Mouse (Mus musculus) hindbrain, postnatal 0 days (tissue): ENCODE results near the gene Pdcd5. TPM values are rescaled to one million over a fixed set of nuclear protein-coding genes. Genes with fewer than 3 reads are reported as not detected.

Experiments used
- ATAC-seq: fragments of 200-750 bp; cut with Nextera tagmentation; 2 replicates; pipeline ENCODE4 v1.8.0; 2017; ENCODE audit warnings: mild to moderate bottlenecking, moderate TSS enrichment, moderate library complexity
- DNase-seq: peaks from one replicate; pipeline ENCODE4 v3.0.0-alpha.2; 2015; ENCODE audit warnings: low spot score
- H3K27ac ChIP-seq: fragments of 300-500 bp; sonication (generic); 2 replicates; pipeline ENCODE4 v1.5.1; 2014; ENCODE audit warnings: mild to moderate bottlenecking
- H3K27me3 ChIP-seq: fragments of 300-500 bp; sonication (generic); 2 replicates; pipeline ENCODE4 v1.6.1; 2014; ENCODE audit warnings: low read length, mixed read lengths; ENCODE audit not compliant: insufficient read depth
- H3K36me3 ChIP-seq: fragments of 300-500 bp; sonication (generic); 2 replicates; pipeline ENCODE4 v1.6.1; 2014; ENCODE audit warnings: low read length, mixed read lengths; ENCODE audit not compliant: insufficient read depth
- H3K4me1 ChIP-seq: fragments of 300-500 bp; sonication (generic); 2 replicates; pipeline ENCODE4 v1.6.1; 2014; ENCODE audit warnings: antibody characterized with exemption, low read length, mixed read lengths; ENCODE audit not compliant: insufficient read depth
- H3K4me2 ChIP-seq: fragments of 300-500 bp; sonication (generic); 2 replicates; pipeline ENCODE4 v1.6.1; 2014; ENCODE audit warnings: low read depth, mild to moderate bottlenecking, low read length, moderate library complexity, mixed read lengths
- H3K4me3 ChIP-seq: fragments of 300-500 bp; sonication (generic); 2 replicates; pipeline ENCODE4 v1.5.1; 2014; ENCODE audit warnings: low read length
- H3K9ac ChIP-seq: fragments of 300-500 bp; sonication (generic); replicated peaks from 2 replicates; pipeline ENCODE4 v1.6.1; 2014; ENCODE audit warnings: mild to moderate bottlenecking, low read length, moderate library complexity, mixed read lengths
- H3K9me3 ChIP-seq: fragments of 300-500 bp; sonication (generic); 2 replicates; pipeline ENCODE4 v1.6.1; 2016; ENCODE audit warnings: low read length, mixed read lengths
- CTCF ChIP-seq: IDR thresholded peaks from 2 replicates; pipeline ENCODE4 v1.5.1; 2016; ENCODE audit warnings: antibody characterized with exemption, control low read depth, low read depth
- WGBS: fragments of 180-500 bp; shearing (Covaris S2); extraction: QIAGEN DNeasy Blood & Tissue Kit; methylation state at CpG from one replicate; pipeline ENCODE4 v1.1.7; 2014; 5-methylcytosine and 5-hydroxymethylcytosine counted together
- polyA plus RNA-seq: library from polyadenylated mRNA; unstranded; fragments of >200 nt; fragmentation: Nextera tagmentation; extraction: Ambion mirVana; gene quantifications from 2 replicates; pipeline ENCODE4 v1.2.1, GENCODE M21; 2015
- total RNA-seq: library from RNA; depleted of rRNA; stranded (reverse); fragments of >200 nt; gene quantifications from 2 replicates; pipeline ENCODE4 v1.2.3, GENCODE M21; 2014

The Pdcd5 gene
- total and polyA plus RNA-seq, 2 experiments from 2014 or later: 35.4 to 250 TPM

DNA sequence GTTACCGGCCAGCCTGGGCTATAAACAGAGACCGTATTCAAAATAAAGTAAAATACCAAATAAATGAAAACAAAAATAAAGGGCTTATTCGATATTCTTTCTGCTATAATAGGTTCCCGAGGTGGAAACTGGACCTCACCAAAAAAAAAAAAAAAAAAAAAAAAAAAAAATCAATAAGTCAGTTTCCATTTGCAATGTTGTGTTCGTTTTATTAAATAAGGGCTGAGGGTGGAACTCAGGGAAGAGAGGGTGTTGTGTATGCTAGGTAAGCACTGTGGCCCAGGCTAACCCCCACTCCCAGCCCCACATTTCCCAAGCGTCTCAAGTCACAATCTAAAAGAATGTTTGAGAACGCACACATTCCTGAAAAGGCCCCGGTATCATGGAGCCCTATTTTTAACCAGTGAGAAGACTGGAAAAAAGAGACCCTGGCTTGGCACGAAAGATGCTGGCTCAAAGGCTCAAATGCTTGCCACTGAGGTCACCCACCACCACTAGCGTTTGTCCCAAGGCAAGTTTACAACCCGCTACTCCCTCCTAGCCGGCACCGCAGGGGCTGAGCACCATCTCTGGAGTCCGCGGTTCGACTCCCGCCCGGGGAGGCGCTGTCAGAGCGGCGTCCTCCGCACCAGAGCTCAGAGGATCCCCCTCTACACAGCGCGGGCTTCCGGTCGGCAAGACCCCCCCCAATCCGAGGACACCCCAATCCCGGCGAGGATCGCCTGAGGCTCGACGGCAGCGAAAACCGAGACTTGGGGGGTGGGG is 822 bp downstream of the Pdcd5 start:
- Histone ChIP-seq H3K4me2 (peak overlapping the region; percentile 70), H3K36me3 (peaks cover 16% of the 10 kb centered on the region; the same call in 1 of the 2 replicates), H3K27ac (peak overlapping the region; percentile 84), H3K27me3 (no peaks in the 10 kb centered on the region), H3K9ac (peak overlapping the region; percentile 79), H3K4me3 (peak overlapping the region; percentile 77), H3K4me1 (no peaks in the 10 kb centered on the region), H3K9me3 (no peaks in the 10 kb centered on the region)
- DNase-seq (peak; percentile 28), ATAC-seq (peak; percentile 34)
- 10% methylated on average over 34 of the region's 34 CpGs for WGBS
- TF ChIP-seq CTCF: no peak

DNA sequence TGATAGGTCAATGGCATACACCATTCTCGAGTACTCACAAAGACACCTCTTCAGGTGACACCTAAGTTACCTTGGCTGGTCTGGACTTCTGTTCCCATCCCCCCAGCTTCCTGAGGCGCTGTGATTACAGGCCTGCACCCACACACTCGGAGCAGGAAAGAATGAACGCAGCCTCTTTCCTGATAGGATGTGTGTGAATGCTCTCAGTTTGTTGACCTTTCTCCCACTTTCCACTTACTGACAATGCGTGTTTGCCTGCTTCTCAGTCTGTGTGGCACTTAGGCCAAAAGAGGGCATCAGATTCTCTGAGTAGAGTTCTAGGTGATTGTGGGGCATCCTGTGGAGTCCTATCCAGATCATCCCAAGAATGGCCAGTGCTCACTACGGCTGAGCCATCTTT is 7.2 kb downstream of the Pdcd5 start:
- Histone ChIP-seq H3K36me3 (peaks cover 46% of the 10 kb centered on the region; the same call in 1 of the 2 replicates), H3K4me3 (no peak overlapping the region), H3K9me3 (no peaks in the 10 kb centered on the region), H3K27me3 (no peaks in the 10 kb centered on the region), H3K4me1 (no peaks in the 10 kb centered on the region), H3K9ac (no peak overlapping the region), H3K27ac (no peak overlapping the region), H3K4me2 (no peak overlapping the region)
- ATAC-seq (no peak), DNase-seq (no peak)
- TF ChIP-seq CTCF: no peak
- 88% methylated on average over 6 of the region's 6 CpGs for WGBS

DNA sequence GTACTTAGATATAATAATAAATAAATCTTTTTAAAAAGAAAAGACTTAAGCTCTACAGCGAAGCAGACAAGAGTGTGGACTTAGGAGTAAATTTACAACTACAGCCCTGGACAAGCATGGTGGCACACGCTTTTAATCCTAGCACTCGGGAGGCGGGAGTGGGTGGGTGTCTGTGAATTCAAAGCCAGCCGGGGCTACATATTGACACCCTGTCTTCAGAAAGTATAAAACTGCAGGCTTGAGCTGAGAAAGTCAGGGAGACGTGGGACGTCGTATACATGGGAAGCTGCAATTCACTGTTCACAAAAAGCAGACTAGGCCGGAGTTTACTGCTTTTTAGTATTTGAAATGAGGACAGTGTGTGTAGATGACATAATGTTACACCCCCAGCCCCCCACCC is 10.4 kb downstream of the Pdcd5 start:
- H3K9ac ChIP-seq: no peak overlapping the region
- H3K36me3 ChIP-seq: peaks cover 40% of the 10 kb centered on the region; the same call in 1 of the 2 replicates
- ATAC-seq (no peak), DNase-seq (no peak)
- H3K9me3 ChIP-seq: no peaks in the 10 kb centered on the region
- H3K4me1 ChIP-seq: no peaks in the 10 kb centered on the region
- H3K4me3 ChIP-seq: no peak overlapping the region
- no peak overlapping the region for H3K27ac ChIP-seq
- H3K4me2 ChIP-seq: no peak overlapping the region
- no peak for TF ChIP-seq CTCF
- no peaks in the 10 kb centered on the region for H3K27me3 ChIP-seq
- WGBS: 97% methylated on average over 9 of the region's 9 CpGs

DNA sequence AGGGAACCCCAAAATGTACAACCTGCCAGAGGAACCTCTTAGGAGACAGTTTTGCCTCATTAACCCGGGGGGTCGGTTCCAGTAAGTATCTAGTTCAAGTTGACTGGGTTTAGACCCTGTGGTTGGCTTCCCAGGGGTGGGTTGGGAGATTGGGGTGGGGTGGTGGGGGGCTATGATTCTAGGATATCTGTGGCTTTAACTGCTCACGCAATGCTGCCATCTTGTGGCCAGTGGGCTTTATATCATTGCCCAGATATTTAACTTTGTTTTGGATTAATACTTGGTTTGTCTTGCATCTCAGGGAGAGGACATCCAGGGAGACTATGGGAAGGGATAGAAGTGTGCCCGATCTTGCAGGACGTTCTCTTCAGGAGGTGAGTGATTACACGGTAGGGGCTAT is 11.1 kb downstream of the Pdcd5 start:
- H3K27me3 ChIP-seq: no peaks in the 10 kb centered on the region
- no peak overlapping the region for H3K4me2 ChIP-seq
- ATAC-seq (no peak), DNase-seq (peak; percentile 74)
- H3K36me3 ChIP-seq: peaks cover 36% of the 10 kb centered on the region
- H3K4me3 ChIP-seq: no peak overlapping the region
- no peaks in the 10 kb centered on the region for H3K9me3 ChIP-seq
- 65% methylated on average over 6 of the region's 6 CpGs for WGBS
- H3K4me1 ChIP-seq: no peaks in the 10 kb centered on the region
- peak; percentile 72 for TF ChIP-seq CTCF
- H3K9ac ChIP-seq: no peak overlapping the region
- no peak overlapping the region for H3K27ac ChIP-seq

DNA sequence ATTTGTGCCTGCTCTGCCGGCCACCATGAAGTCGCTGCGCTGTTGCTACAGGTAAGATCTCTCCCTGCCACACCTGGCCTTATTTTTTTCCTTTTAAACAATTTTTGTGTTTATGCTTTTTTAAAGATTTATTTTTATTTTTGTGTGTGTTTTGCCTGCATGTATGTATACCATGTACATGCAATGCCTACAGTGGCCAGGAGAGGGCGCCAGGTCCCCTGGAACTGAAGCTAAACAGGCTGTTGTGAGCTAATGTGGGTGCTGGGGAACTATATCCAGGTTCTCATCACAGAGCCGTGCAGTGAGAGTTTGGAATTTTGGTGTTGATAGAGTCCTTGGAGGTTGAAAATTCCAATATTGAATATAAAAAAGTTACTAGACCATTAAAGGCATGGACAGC is 18.8 kb downstream of the Pdcd5 start:
- H3K9ac ChIP-seq: no peak overlapping the region
- peaks cover 38% of the 10 kb centered on the region for H3K36me3 ChIP-seq
- H3K27ac ChIP-seq: no peak overlapping the region
- peak; percentile 73 for TF ChIP-seq CTCF
- ATAC-seq (no peak), DNase-seq (peak; percentile 32)
- H3K4me1 ChIP-seq: no peaks in the 10 kb centered on the region
- no peak overlapping the region for H3K4me2 ChIP-seq
- no peak overlapping the region for H3K4me3 ChIP-seq
- no peaks in the 10 kb centered on the region for H3K9me3 ChIP-seq
- 77% methylated on average over 5 of the region's 5 CpGs for WGBS
- H3K27me3 ChIP-seq: no peaks in the 10 kb centered on the region

DNA sequence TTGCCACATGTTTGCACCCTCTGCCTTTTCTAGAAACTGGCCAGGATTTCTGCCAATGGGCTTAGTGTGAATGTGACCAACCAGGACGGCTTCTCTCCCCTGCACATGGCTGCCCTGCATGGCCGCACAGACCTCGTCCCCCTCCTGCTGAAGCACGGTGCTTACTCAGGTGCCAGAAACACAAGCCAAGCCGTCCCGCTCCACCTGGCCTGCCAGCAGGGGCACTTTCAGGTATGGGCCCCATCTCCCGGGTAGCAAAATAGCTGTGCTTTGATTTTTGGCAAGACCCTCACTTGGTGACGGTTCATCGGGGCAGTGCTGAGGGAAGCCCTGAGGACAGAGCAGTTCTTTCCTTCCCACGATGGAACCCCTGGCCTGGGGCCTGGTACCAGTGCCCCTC is 19.9 kb downstream of the Pdcd5 start:
- Histone ChIP-seq H3K4me2 (no peak overlapping the region), H3K4me3 (no peak overlapping the region), H3K27me3 (no peaks in the 10 kb centered on the region), H3K4me1 (no peaks in the 10 kb centered on the region), H3K36me3 (peaks cover 38% of the 10 kb centered on the region), H3K27ac (no peak overlapping the region), H3K9me3 (no peaks in the 10 kb centered on the region), H3K9ac (no peak overlapping the region)
- ATAC-seq: no peak
- no peak for DNase-seq
- no peak for TF ChIP-seq CTCF
- 88% methylated on average over 10 of the region's 10 CpGs for WGBS

DNA sequence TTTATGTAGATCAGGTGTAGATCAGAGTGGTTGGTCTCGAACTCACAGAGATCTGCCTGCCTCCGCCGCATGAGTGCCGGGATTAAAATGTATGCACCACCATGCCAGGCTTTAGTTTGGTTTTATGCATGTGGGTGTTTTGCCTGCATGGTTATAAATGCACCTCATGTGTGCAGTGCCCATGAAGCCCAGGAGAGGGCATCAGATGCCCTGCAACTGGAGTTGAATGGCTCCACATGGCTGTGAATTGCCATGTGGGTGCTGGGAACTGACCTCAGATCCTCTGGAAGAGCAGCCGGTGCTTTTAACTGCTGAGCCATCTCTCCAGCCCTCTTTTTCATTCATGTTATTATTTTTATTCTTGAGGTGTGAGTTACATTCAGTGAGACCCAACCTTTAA is 21.3 kb downstream of the Pdcd5 start:
- Histone ChIP-seq H3K27me3 (no peaks in the 10 kb centered on the region), H3K4me1 (no peaks in the 10 kb centered on the region), H3K36me3 (peaks cover 36% of the 10 kb centered on the region), H3K9me3 (no peaks in the 10 kb centered on the region), H3K4me2 (no peak overlapping the region), H3K9ac (no peak overlapping the region), H3K4me3 (no peak overlapping the region), H3K27ac (no peak overlapping the region)
- DNase-seq: no peak
- WGBS: 98% methylated on average over 5 of the region's 5 CpGs
- no peak for ATAC-seq
- no peak for TF ChIP-seq CTCF
